Mouse (Mus musculus) kidney, embryonic 14.5 days (tissue): ENCODE results near the gene Gm27179. TPM values are rescaled to one million over a fixed set of nuclear protein-coding genes. Genes with fewer than 3 reads are reported as not detected.
"Not testable (repeated sequence)": the region's sequence is repeated elsewhere in the genome, so short reads cannot be mapped to it uniquely, and the experiment has no call there.

Source experiments
- ATAC-seq: fragments of 200-750 bp; cut with Nextera tagmentation; 2 replicates; pipeline ENCODE4 v1.8.0; 2017; ENCODE audit warnings: moderate number of reproducible peaks, mild to moderate bottlenecking, moderate TSS enrichment, moderate library complexity; ENCODE audit not compliant: low FRiP score, low TSS enrichment
- H3K27ac ChIP-seq: fragments of 300-500 bp; sonication (generic); 2 replicates; pipeline ENCODE4 v1.5.1; 2014; ENCODE audit warnings: low read depth, mild to moderate bottlenecking, low read length, moderate library complexity, mixed read lengths
- H3K27me3 ChIP-seq: fragments of 300-500 bp; sonication (generic); 2 replicates; pipeline ENCODE4 v1.6.1; 2014; ENCODE audit warnings: mild to moderate bottlenecking, low read length; ENCODE audit not compliant: control insufficient read depth, insufficient read depth
- H3K36me3 ChIP-seq: fragments of 300-500 bp; sonication (generic); 2 replicates; pipeline ENCODE4 v1.6.1; 2014; ENCODE audit warnings: low read length, mixed read lengths; ENCODE audit not compliant: control insufficient read depth, insufficient read depth
- H3K4me1 ChIP-seq: fragments of 300-500 bp; sonication (generic); 2 replicates; pipeline ENCODE4 v1.6.1; 2014; ENCODE audit warnings: low read length, mixed read lengths; ENCODE audit not compliant: control insufficient read depth, insufficient read depth
- H3K4me2 ChIP-seq: fragments of 300-500 bp; sonication (generic); replicated peaks from 2 replicates; pipeline ENCODE4 v1.6.1; 2014; ENCODE audit warnings: low read depth, mild to moderate bottlenecking, low read length
- H3K4me3 ChIP-seq: fragments of 300-500 bp; sonication (generic); 2 replicates; pipeline ENCODE4 v1.5.1; 2014; ENCODE audit warnings: mild to moderate bottlenecking, low read length
- H3K9ac ChIP-seq: fragments of 300-500 bp; sonication (generic); 2 replicates; pipeline ENCODE4 v1.6.1; 2014; ENCODE audit warnings: low read depth, mild to moderate bottlenecking, low read length, moderate library complexity
- H3K9me3 ChIP-seq: fragments of 300-500 bp; sonication (generic); 2 replicates; pipeline ENCODE4 v1.6.1; 2016; ENCODE audit warnings: low read length; ENCODE audit not compliant: control insufficient read depth
- WGBS: fragments of 180-500 bp; shearing (Covaris S2); extraction: QIAGEN DNeasy Blood & Tissue Kit; methylation state at CpG from one replicate; pipeline ENCODE4 v1.1.7; 2014; 5-methylcytosine and 5-hydroxymethylcytosine counted together
- polyA plus RNA-seq: library from polyadenylated mRNA; unstranded; fragments of >200 nt; fragmentation: Nextera tagmentation; extraction: Ambion mirVana; gene quantifications from 2 replicates; pipeline ENCODE4 v1.2.1, GENCODE M21; 2014

The Gm27179 gene
- polyA plus RNA-seq, 1 experiment from 2014 or later: not detected

- H3K4me3 ChIP-seq, ATAC-seq, H3K36me3 ChIP-seq, H3K9me3 ChIP-seq, H3K4me2 ChIP-seq, H3K27me3 ChIP-seq, H3K27ac ChIP-seq, H3K4me1 ChIP-seq, H3K9ac ChIP-seq: not testable (repeated sequence)
- no CpG with 5 or more reads among the region's 3 CpGs for WGBS
These were observed 17.8 kb downstream of the Gm27179 start for GRCm38 (mm10) chr14:69494522-69494921.

DNA sequence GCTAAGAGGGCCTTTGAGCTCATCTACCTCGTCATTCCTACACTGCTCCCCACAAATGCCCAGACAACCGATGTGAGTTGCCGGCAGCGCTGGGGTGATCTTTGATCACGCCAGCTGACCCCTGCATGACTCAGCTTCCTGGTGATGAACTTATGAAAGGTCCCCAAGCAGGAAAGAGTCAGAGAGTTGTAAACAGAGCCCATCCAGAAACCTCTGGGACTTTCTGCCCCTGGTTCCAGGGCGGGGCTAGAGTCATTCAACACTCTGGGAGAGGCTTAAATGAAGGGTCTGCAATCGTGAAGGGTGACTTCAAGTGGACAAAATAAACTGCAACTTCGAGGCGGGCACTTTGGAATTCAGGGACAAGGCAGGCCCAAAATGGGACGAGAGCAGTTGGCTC is 24.3 kb downstream of the Gm27179 start:
- no CpG with 5 or more reads among the region's 10 CpGs for WGBS
- not testable (repeated sequence) for ATAC-seq, H3K9ac ChIP-seq, H3K4me3 ChIP-seq, H3K4me2 ChIP-seq, H3K27me3 ChIP-seq, H3K9me3 ChIP-seq, H3K4me1 ChIP-seq, H3K27ac ChIP-seq, H3K36me3 ChIP-seq

GRCm38 (mm10) chr14:69485466-69486135 is 26.7 kb downstream of the Gm27179 start:
- H3K4me1 ChIP-seq, H3K9me3 ChIP-seq, H3K27ac ChIP-seq, ATAC-seq, H3K27me3 ChIP-seq, H3K4me2 ChIP-seq, H3K4me3 ChIP-seq, H3K36me3 ChIP-seq, H3K9ac ChIP-seq: not testable (repeated sequence)
- WGBS: no CpG with 5 or more reads among the region's 18 CpGs

GRCm38 (mm10) chr14:69473941-69474646 is 38.3 kb downstream of the Gm27179 start:
- H3K4me3 ChIP-seq, H3K36me3 ChIP-seq, H3K9ac ChIP-seq, H3K4me2 ChIP-seq, H3K9me3 ChIP-seq, H3K27me3 ChIP-seq, H3K27ac ChIP-seq, H3K4me1 ChIP-seq: not testable (repeated sequence)
- no CpG with 5 or more reads among the region's 11 CpGs for WGBS
- 0 out of 2 replicates have a peak, but pooled peaks have one; percentile 60 for ATAC-seq

GRCm38 (mm10) chr14:69473322-69473721 is 39.0 kb downstream of the Gm27179 start:
- not testable (repeated sequence) for H3K27me3 ChIP-seq, H3K9me3 ChIP-seq, H3K4me3 ChIP-seq, H3K36me3 ChIP-seq, H3K4me2 ChIP-seq, H3K27ac ChIP-seq, H3K4me1 ChIP-seq, ATAC-seq, H3K9ac ChIP-seq
- no CpG with 5 or more reads among the region's 2 CpGs for WGBS

DNA sequence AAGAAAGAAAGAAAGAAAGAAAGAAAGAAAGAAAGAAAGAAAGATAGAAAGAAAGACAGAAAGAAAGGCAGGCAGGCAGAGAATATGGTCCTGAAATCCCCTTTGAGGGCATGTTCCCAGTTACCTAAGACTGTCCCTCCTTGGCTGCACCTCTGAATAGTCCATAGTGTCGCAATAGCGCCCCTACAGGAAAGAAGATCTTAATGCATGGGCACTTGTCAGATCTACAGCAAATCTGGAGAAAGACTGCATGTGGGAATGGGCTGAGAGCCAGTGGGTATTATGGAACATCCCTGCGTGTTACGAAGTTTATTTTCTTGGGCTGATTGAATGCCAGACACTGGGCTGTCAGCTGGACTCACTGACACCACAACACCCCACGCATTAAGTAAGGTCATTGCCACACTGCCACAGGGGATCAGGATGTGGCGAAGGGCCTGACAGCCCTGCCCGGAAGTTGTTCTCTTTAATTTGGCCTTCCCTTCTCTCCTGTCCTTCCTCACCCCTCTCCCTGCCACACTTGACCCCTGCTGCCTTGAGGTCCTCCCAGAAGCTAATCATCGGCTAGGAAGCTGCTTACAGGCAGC is 42.1 kb downstream of the Gm27179 start:
- not testable (repeated sequence) for ATAC-seq

GRCm38 (mm10) chr14:69467612-69468366 is 44.6 kb downstream of the Gm27179 start:
- not testable (repeated sequence) for H3K4me1 ChIP-seq, H3K4me2 ChIP-seq, H3K27me3 ChIP-seq, H3K4me3 ChIP-seq, H3K9ac ChIP-seq, H3K36me3 ChIP-seq, H3K9me3 ChIP-seq, H3K27ac ChIP-seq
- ATAC-seq: peak; percentile 64; the same call in 1 of the 2 replicates
- WGBS: no CpG with 5 or more reads among the region's 17 CpGs

More for the DNA sequence above, 42.1 kb downstream of the Gm27179 start:
- not testable (repeated sequence) for H3K4me2 ChIP-seq, H3K9ac ChIP-seq, H3K36me3 ChIP-seq, H3K4me3 ChIP-seq, H3K27me3 ChIP-seq, H3K9me3 ChIP-seq, H3K4me1 ChIP-seq, H3K27ac ChIP-seq
- no CpG with 5 or more reads among the region's 8 CpGs for WGBS

- not testable (repeated sequence) for ATAC-seq, H3K36me3 ChIP-seq, H3K27ac ChIP-seq, H3K4me3 ChIP-seq, H3K4me2 ChIP-seq, H3K9me3 ChIP-seq, H3K4me1 ChIP-seq, H3K27me3 ChIP-seq, H3K9ac ChIP-seq
- WGBS: no CpG with 5 or more reads among the region's 4 CpGs
These were observed 47.9 kb downstream of the Gm27179 start for GRCm38 (mm10) chr14:69464465-69464864.
